Mouse (Mus musculus): ENCODE data around the gene Frg2f1.
"Not testable (repeated sequence)": the region's sequence is repeated elsewhere in the genome, so short reads cannot be mapped to it uniquely, and the experiment has no call there.

Frg2f1 gene

DNA sequence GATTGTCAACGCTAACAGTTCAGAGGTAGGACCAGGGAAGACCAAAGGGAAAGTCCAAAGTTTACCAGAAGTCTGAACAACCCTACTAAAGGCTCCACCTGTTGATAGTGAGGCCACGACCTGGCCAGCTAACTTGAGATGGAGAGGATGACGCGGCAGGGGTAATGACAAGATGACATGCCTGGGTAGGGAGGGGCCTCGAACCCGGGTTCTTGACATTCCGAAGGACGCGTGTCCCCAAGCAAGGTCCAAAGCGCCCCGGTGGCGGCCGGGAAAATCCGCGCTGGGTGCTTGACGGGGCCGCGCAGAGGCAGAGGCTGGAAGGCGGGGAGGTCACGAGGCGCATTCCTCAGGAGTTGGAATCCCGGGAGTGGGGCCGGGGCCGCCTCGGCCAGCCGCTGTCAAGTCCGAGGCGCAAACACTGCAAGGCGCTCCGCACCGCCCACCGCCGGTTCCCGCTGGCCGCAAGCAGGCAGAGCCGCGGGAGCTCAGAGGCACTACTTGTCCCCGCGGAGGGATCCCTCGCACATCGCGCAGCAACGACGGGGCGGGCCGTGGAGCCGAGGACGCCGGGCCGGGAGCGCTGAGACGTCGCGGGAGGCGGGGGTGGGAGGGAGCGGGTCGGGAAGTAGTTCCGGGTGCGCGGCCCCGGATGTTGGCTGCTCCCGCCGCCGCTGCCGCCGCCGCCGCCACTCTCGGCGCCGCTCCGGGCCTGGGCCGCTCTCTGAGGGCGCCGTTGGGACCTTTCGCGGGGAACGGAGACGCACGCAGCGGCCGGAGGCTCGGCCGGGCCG lies at the start of gene Frg2f1:
Frg2f1 (minus strand) TSS at position 499 of the 794 bp plus-strand sequence.
- CTCF ChIA-PET, result no interaction called here

GRCm38 (mm10) chr4:119588037-119588436 lies 48.7 kb upstream of the Frg2f1 start:
- CTCF ChIA-PET, result no interaction called here

GRCm38 (mm10) chr4:119575459-119575858 lies 36.1 kb upstream of the Frg2f1 start:
- CTCF ChIA-PET, result interaction anchor here (0.6 kb wide), 1 partner anchor 187 kb away, joined by 3 read pairs; no protein-coding TSS in a partner anchor

DNA sequence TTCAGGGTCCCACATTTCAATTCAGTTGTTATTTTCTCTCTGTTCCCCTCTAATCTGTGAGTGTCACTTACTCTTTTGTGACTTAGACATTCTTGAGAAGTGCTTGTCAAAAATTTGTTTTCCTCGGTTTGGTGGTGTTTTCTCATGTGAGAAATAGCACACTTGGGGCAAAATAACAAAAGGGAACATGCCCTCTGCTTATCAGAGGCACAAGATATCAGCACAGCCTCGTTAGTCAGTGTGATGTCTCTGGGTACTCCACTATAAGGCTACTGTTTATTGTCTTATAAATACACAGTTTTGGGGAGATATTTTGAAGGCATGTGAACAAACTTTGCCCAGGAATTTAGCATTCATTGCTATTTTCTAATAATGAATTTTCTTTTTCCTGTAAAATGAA lies 35.2 kb upstream of the Frg2f1 start:
- CTCF ChIA-PET, result no interaction called here

- CTCF ChIA-PET, result no interaction called here
Observed at GRCm38 (mm10) chr4:119572682-119573081, 33.4 kb upstream of the Frg2f1 start.

- CTCF ChIA-PET, result interaction anchor here (0.6 kb wide), 1 partner anchor 40 kb away, joined by 4 read pairs; no protein-coding TSS in a partner anchor
Observed at GRCm38 (mm10) chr4:119566322-119566835, 27.1 kb upstream of the Frg2f1 start.

DNA sequence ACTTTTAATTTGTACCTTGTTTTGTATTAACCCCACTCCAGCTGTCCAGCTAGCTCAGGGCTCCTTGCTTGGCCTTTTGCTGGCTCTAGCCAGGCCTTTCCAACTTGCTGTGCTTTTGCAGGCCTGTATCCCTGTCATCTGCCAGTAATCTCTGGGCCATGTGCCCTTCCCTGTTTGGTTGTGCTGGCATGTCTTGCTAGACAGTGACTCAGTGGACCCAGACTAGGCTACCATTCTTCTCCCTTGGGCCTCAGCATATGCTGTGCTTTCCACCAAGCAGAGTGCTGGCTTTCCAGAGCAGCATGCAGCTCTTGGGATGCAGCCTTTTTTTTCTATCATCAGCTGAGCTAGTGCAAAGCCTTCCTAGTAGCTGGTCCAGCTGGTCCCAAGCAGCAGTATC lies 23.8 kb upstream of the Frg2f1 start:
- CTCF ChIA-PET, result no interaction called here

DNA sequence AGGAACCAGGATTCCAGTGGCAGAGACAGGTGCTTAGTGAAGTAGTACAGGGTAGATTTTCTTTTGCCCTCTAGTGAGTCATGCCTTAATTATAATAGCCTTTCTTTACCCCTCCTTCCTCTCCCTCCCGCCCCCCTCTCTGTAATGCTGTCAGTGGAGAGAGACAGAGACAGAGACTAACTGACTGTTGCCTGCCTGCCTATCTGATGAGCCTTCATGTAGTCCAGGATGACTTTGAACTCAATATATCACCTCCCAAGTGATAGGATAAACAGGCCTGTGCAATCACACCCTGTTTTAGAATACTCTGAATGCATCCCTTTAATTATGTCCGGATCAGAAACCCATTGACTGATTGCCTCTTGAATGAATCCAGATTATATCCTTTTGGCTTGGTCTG lies 16.1 kb upstream of the Frg2f1 start:
- CTCF ChIA-PET, result no interaction called here

GRCm38 (mm10) chr4:119550864-119551263 lies 11.5 kb upstream of the Frg2f1 start:
- CTCF ChIA-PET, result no interaction called here

DNA sequence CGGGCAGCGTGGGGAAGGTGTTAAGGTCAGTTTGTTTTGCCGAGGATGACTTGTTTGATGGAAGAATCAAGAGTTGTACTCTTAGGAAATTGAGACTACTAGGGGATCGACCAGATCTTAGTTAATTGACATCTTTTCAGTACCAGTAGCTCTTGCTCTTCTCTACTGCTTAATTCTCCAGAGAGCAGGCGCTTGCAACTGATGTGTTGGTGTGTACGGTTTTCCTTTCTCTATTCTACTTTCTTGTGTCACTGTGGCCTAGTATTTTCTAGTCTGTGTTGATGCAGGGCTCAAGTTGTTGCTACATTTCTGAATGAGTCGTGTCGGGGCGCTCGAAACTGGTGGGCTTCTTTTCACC lies 1.2 kb upstream of the Frg2f1 start:
- CTCF ChIA-PET, result no interaction called here

GRCm38 (mm10) chr4:119539836-119540532 lies 655 bp upstream of the Frg2f1 start:
- CTCF ChIA-PET, result no interaction called here

DNA sequence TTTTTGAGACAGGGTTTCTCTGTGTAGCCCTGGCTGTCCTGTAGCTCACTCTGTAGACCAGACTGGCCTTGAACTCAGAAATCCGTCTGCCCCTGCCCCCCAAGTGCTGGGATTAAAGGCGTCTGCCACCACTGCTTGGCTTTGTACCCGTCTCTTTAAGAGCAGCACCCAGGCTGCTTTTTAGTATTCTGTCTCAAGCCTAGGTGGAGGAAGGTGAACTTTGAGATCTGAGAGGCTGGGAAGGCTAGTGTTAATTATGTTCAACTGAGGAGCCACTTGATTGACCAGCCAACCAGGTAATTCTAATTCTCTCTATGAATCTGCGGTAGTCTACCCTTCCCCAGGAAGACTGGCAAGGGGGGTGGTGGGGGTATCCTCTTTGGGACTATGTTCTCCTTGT lies 1.9 kb downstream of the Frg2f1 start:
- CTCF ChIA-PET, result no interaction called here

- CTCF ChIA-PET, result not testable (repeated sequence)
Observed at GRCm38 (mm10) chr4:119536615-119537014, 2.7 kb downstream of the Frg2f1 start, which contains the start of gene Foxj3. TSS of gene Foxj3 (plus strand) at chr4:119537004.

GRCm38 (mm10) chr4:119535103-119535502 lies 4.2 kb downstream of the Frg2f1 start:
- CTCF ChIA-PET, result no interaction called here

- CTCF ChIA-PET, result interaction anchor here (0.6 to 0.7 kb wide), 3 partner anchors 110 to 609 kb away, joined by 3 read pairs; no protein-coding TSS in a partner anchor
Observed at GRCm38 (mm10) chr4:119531813-119532212, 7.5 kb downstream of the Frg2f1 start.

- CTCF ChIA-PET, result interaction anchor here (0.7 kb wide), 1 partner anchor 40 kb away, joined by 4 read pairs; no protein-coding TSS in a partner anchor
Observed at GRCm38 (mm10) chr4:119526329-119526845, 12.9 kb downstream of the Frg2f1 start.

- CTCF ChIA-PET, result no interaction called here
Observed at GRCm38 (mm10) chr4:119524466-119524865, 14.9 kb downstream of the Frg2f1 start.

GRCm38 (mm10) chr4:119524010-119524409 lies 15.3 kb downstream of the Frg2f1 start:
- CTCF ChIA-PET, result no interaction called here

- CTCF ChIA-PET, result no interaction called here
Observed at GRCm38 (mm10) chr4:119523575-119523974, 15.8 kb downstream of the Frg2f1 start.

DNA sequence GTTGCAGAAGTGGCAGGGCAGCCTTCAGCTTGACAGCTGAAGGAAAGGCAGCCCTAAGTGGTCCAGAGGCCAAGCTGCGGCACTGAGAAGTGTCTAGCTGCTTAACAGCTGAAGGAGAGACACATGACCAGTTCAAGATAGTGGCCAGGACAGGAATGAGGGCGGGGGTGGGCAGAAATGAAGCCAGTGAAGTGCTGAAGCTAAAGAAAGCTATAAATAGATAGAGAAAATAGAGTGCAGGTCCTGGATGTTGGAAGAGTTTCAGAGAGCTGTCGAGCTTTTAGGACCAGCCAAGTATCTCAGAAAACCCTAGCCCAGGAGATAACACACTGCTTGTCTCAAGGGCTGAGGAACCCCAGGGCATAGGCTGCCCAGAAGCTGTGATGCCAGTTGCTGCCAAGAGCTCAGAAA lies 26.6 kb downstream of the Frg2f1 start:
- CTCF ChIA-PET, result interaction anchor here (0.6 kb wide), 1 partner anchor 45 kb away, joined by 3 read pairs; no protein-coding TSS in a partner anchor

- CTCF ChIA-PET, result no interaction called here
Observed at GRCm38 (mm10) chr4:119511591-119511990, 27.7 kb downstream of the Frg2f1 start.

GRCm38 (mm10) chr4:119498319-119498848 lies 40.9 kb downstream of the Frg2f1 start:
- CTCF ChIA-PET, result no interaction called here
